In genomic region chr2:76115696-76116095, GRCm38 (mm10) we compare ENCODE assay signal across 9 mouse cellular contexts.
DNase-seq lines count a peak whose midpoint lies in the region; ATAC-seq lines count a peak whose summit lies in the region.
"Had no signal": no experiment of that assay in that cellular context is flagged by ENCODE, and none has a peak within 500 bp of the region (broad histone marks: within the 10 kb centered on the region; RNA-seq: fewer than 3 reads in every experiment).

No protein-coding gene starts in this region.

- H3K36me3 ChIP-seq in heart, embryonic 10.5 days, result no peaks in the 10 kb centered on the region
- H3K36me3 ChIP-seq: embryonic facial prominence, embryonic 13.5 days had no signal

- no peak overlapping the region for H3K27ac ChIP-seq in heart, embryonic 10.5 days
- H3K27ac ChIP-seq: embryonic facial prominence, embryonic 13.5 days had no signal

- 21% methylated on average over 1 of the region's 1 CpGs for WGBS in heart, embryonic 10.5 days

- 0 out of 2 replicates have a peak, but pooled peaks cover 3% of the 10 kb centered on the region for H3K27me3 ChIP-seq in heart, embryonic 10.5 days (ENCODE audit: insufficient read depth, poor library complexity, severe bottlenecking)

- ATAC-seq in erythroblast, adult 5-6 weeks (replicated peaks; ENCODE audit: low FRiP score, poor library complexity, severe bottlenecking), result no peak

- DNase-seq in heart, adult 18-20 months, result peak; percentile 16 to 82
- no peak for DNase-seq in heart, embryonic 10.5 days (ENCODE audit: low spot score)
- DNase-seq in urinary bladder, postnatal 25 days (ENCODE audit: low spot score), result peak; percentile 52
- DNase-seq in urinary bladder, postnatal 10 days (ENCODE audit: low spot score), result no peak
- DNase-seq in cerebellum, postnatal 10 days, result peak; percentile 69 to 81
- peak; percentile 72 to 73 for DNase-seq in kidney, postnatal 4 days
- peak; percentile 76 for DNase-seq in mesoderm, embryonic 11.5 days (ENCODE audit: low read depth, low spot score)

- H3K9me3 ChIP-seq in heart, embryonic 10.5 days, result no peaks in the 10 kb centered on the region
- H3K9me3 ChIP-seq: embryonic facial prominence, embryonic 13.5 days had no signal

- H3K4me3 ChIP-seq in heart, embryonic 10.5 days, result no peak overlapping the region
- H3K4me3 ChIP-seq: embryonic facial prominence, embryonic 13.5 days had no signal

- H3K4me1 ChIP-seq in heart, embryonic 10.5 days, result no peaks in the 10 kb centered on the region
- H3K4me1 ChIP-seq: embryonic facial prominence, embryonic 13.5 days had no signal

Comparison
In these comparisons a context has a peak if more than half of its experiments do, and no peak if none do; other contexts are left out.
1. DNase-seq: peak in heart, adult 18-20 months (2 of 2), urinary bladder, postnatal 25 days (single experiment), cerebellum, postnatal 10 days (2 of 2), kidney, postnatal 4 days (2 of 2) and mesoderm, embryonic 11.5 days (single experiment); none in heart, embryonic 10.5 days (single experiment) and urinary bladder, postnatal 10 days (single experiment).